ENCODE assay signal across 7 mouse cellular contexts in the genomic region with DNA sequence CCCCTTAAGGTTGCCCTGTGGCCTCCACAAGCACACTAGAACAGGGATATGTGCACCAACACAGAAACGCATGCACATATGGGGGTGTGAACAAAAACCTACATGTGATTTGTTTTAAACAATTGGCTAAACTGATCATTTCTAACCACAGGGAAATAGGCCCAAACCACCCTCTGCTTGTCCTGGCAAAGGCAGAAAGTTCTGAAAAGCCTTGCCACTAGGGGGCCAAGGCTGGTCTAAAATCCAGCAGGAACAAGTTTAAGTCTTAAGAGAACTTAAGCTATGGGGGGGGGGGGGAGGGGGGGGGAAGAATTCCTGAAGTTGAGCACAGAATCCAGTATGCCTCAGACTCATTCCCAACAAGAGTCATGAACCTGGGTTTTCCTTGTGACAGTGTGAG. TPM values are rescaled to one million over a fixed set of nuclear protein-coding genes. Genes with fewer than 3 reads are reported as not detected.
A peak's percentile ranks its signal among the peaks of the same experiment; 100 is the strongest.
DNase-seq lines count a peak whose midpoint lies in the region.

No protein-coding gene starts in this region.

- peak; percentile 18 to 36 for DNase-seq in left cerebral cortex, adult 18-20 months (ENCODE audit: low spot score in 2 of 2)
- no peak for DNase-seq in left cerebral cortex, adult 8-10 months (ENCODE audit: low spot score in 2 of 2)
- peak; percentile 82 for DNase-seq in ES-CJ7 (ENCODE audit: low read depth, low spot score)
- DNase-seq in brain, adult 2 months (ENCODE audit: low read depth, low spot score) = peak; percentile 47
- DNase-seq in lung, postnatal 4 days = peak; percentile 34 to 53
- no peak for DNase-seq in cerebellum, adult 8-10 months
- DNase-seq in frontal cortex, postnatal 10 days (ENCODE audit: low spot score in 2 of 2) = no peak

RNA-seq across cellular contexts. Expression of a gene that starts 8.2 kb away (rescaled TPM):
- 100 to 1,000 TPM; 218 to 232 TPM for total RNA-seq in left cerebral cortex, adult 18-20 months (2021)
- 100 to 1,000 TPM; 198 to 226 (median 211) TPM for total RNA-seq in left cerebral cortex, adult 8-10 months (2022)

Comparison
In these comparisons a context has a peak if more than half of its experiments do, and no peak if none do; other contexts are left out.
1. DNase-seq: peak in left cerebral cortex, adult 18-20 months (2 of 2), ES-CJ7 (single experiment), brain, adult 2 months (single experiment) and lung, postnatal 4 days (2 of 2); none in left cerebral cortex, adult 8-10 months (0 of 2), cerebellum, adult 8-10 months (single experiment) and frontal cortex, postnatal 10 days (0 of 2).